Mouse (Mus musculus) T-cell, adult 66 days (primary cell): ENCODE data around the gene Kif19a. TPM values are rescaled to one million over a fixed set of nuclear protein-coding genes. Genes with fewer than 3 reads are reported as not detected.

Source experiments
- total RNA-seq, 2 experiments: library from RNA; stranded (reverse); gene quantifications; 3 replicates in 1 of 2; 4 replicates in 1 of 2; pipeline ENCODE4 v1.2.4; 2023

The Kif19a gene
- under 1 TPM in 1 of 2 experiments, not detected in 1; 0.29 TPM for total RNA-seq

DNA sequence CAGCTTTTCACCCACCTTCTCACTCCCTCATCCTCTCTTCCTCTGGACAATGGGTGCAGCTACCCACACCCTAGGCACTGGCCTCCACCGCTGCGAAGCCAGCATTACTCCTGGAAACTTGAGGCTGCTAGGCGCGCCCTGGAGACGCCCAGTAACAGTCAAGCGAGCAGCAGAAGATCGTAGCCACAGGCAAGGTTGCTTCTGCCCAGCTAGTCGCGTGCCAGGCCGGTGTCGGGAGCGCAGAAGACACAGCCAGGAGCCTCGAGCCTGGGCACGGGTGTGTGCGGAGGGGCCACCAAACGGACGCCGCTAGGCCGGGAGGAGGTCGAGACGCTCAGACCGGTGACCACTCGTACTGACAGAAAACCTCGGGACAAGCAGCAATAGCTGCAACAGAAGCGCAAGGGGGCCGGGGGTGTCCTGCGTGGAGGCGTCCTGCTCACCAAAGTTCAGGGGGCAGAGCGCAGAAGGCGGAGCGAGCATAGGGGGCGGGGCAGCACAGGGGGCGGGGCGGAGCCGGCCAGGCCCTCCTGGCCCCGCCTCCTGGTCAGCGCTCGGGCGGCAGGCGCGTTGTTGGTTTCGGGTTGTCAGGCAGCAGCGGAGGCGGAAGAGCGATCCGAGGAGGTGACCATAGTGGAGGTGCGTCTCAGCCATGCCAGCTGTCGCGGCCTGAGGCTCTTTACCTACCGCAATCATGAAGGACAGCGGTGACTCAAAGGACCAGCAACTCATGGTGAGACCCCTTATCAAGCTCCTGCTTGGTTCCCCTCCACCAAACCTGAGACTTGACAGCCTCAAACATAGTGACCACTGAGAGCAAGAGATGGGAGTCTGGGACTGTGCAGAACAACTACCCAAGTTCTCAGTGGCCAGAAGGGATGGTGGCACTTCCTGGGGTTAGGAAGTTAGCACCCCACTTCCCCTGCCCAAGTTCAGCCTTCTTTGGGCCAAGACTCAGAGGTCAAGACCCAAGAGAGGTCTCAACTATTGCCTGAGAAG, at the start of gene Kif19a:
Gene Kif19a (plus strand): TSS at position 569 of the 999 bp plus-strand sequence.

GRCm38 (mm10) chr11:114726965-114727825, 38.0 kb upstream of the Kif19a start, which contains the start of gene Dnaic2:
Gene Dnaic2, plus strand, starts transcription at chr11:114727408.

GRCm38 (mm10) chr11:114795848-114796322, 30.7 kb downstream of the Kif19a start, which contains the start of gene Btbd17:
Gene Btbd17, minus strand, starts transcription at chr11:114795945.

GRCm38 (mm10) chr11:114798624-114799023, 33.4 kb downstream of the Kif19a start, which contains the start of gene Gpr142:
Gene Gpr142, plus strand, starts transcription at chr11:114798924.

Other genes with a start within 250 kb of the Kif19a start
- gene Rpl38, start 96.9 kb upstream of the Kif19a start, total RNA-seq = 1,000 to 10,000 TPM; 2,804 to 2,820 TPM
- 1 to 10 TPM in 1 of 2 experiments, under 1 TPM in 1; 0.74 to 1.7 TPM for gene Ttyh2, start 90.0 kb upstream of the Kif19a start, total RNA-seq
- not detected for gene Dnaic2, start 38.0 kb upstream of the Kif19a start, total RNA-seq
- gene Btbd17, start 30.6 kb downstream of the Kif19a start, total RNA-seq = not detected
- not detected for gene Gpr142, start 33.5 kb downstream of the Kif19a start, total RNA-seq
- gene Gprc5c, start 85.8 kb downstream of the Kif19a start, total RNA-seq = under 1 TPM in 1 of 2 experiments, not detected in 1; 0.26 TPM
- under 1 TPM; 0.15 to 0.96 TPM for gene Cd300a, start 124.7 kb downstream of the Kif19a start, total RNA-seq
- gene Cd300lb, start 169.0 kb downstream of the Kif19a start, total RNA-seq = under 1 TPM in 1 of 2 experiments, not detected in 1; 0.21 TPM
- gene Cd300c, start 203.8 kb downstream of the Kif19a start, total RNA-seq = not detected
- under 1 TPM; 0.36 to 0.67 TPM for gene Cd300ld, start 224.5 kb downstream of the Kif19a start, total RNA-seq
- 1 to 10 TPM in 1 of 2 experiments, under 1 TPM in 1; 0.98 to 2.7 TPM for gene Cd300c2, start 236.5 kb downstream of the Kif19a start, total RNA-seq